Mouse (Mus musculus): ENCODE data around the gene B3gnt6.

B3gnt6 gene

GRCm38 (mm10) chr7:98199381-98199780, at the start of gene B3gnt6:
TSS of gene B3gnt6 (minus strand) at chr7:98199481.
- in situ Hi-C loops (cut with MboI; ENCODE audit: low pct_unique_long_range_greater_than_20kb in 1 of 2, low sequenced_read_pairs in 2 of 2, unreplicated experiment in 1 of 2): no loop called here

- in situ Hi-C loops (cut with MboI; ENCODE audit: low pct_unique_long_range_greater_than_20kb in 1 of 2, low sequenced_read_pairs in 2 of 2, unreplicated experiment in 1 of 2): no loop called here
Observed at GRCm38 (mm10) chr7:98236686-98237359, 37.5 kb upstream of the B3gnt6 start.

- in situ Hi-C loops (cut with MboI; ENCODE audit: low pct_unique_long_range_greater_than_20kb in 1 of 2, low sequenced_read_pairs in 2 of 2, unreplicated experiment in 1 of 2): no loop called here
Observed at GRCm38 (mm10) chr7:98223796-98224195, 24.5 kb upstream of the B3gnt6 start.

- in situ Hi-C loops (cut with MboI; ENCODE audit: low pct_unique_long_range_greater_than_20kb in 1 of 2, low sequenced_read_pairs in 2 of 2, unreplicated experiment in 1 of 2): no loop called here
Observed at GRCm38 (mm10) chr7:98216713-98217112, 17.4 kb upstream of the B3gnt6 start.

- in situ Hi-C loops (cut with MboI; ENCODE audit: low pct_unique_long_range_greater_than_20kb in 1 of 2, low sequenced_read_pairs in 2 of 2, unreplicated experiment in 1 of 2): no loop called here
Observed at GRCm38 (mm10) chr7:98202946-98203345, 3.7 kb upstream of the B3gnt6 start.

GRCm38 (mm10) chr7:98201493-98202028, 2.3 kb upstream of the B3gnt6 start:
- in situ Hi-C loops (cut with MboI; ENCODE audit: low pct_unique_long_range_greater_than_20kb in 1 of 2, low sequenced_read_pairs in 2 of 2, unreplicated experiment in 1 of 2): no loop called here

- in situ Hi-C loops (cut with MboI; ENCODE audit: low pct_unique_long_range_greater_than_20kb in 1 of 2, low sequenced_read_pairs in 2 of 2, unreplicated experiment in 1 of 2): no loop called here
Observed at GRCm38 (mm10) chr7:98200396-98200795, 1.1 kb upstream of the B3gnt6 start.

GRCm38 (mm10) chr7:98195151-98195801, 4.0 kb downstream of the B3gnt6 start:
- in situ Hi-C loops (cut with MboI; ENCODE audit: low pct_unique_long_range_greater_than_20kb in 1 of 2, low sequenced_read_pairs in 2 of 2, unreplicated experiment in 1 of 2): no loop called here

GRCm38 (mm10) chr7:98194026-98194792, 5.1 kb downstream of the B3gnt6 start:
- in situ Hi-C loops (cut with MboI; ENCODE audit: low pct_unique_long_range_greater_than_20kb in 1 of 2, low sequenced_read_pairs in 2 of 2, unreplicated experiment in 1 of 2): no loop called here

- in situ Hi-C loops (cut with MboI; ENCODE audit: low pct_unique_long_range_greater_than_20kb in 1 of 2, low sequenced_read_pairs in 2 of 2, unreplicated experiment in 1 of 2): no loop called here
Observed at GRCm38 (mm10) chr7:98193515-98194025, 5.7 kb downstream of the B3gnt6 start.

- in situ Hi-C loops (cut with MboI; ENCODE audit: low pct_unique_long_range_greater_than_20kb in 1 of 2, low sequenced_read_pairs in 2 of 2, unreplicated experiment in 1 of 2): no loop called here
Observed at GRCm38 (mm10) chr7:98191571-98192250, 7.6 kb downstream of the B3gnt6 start.

GRCm38 (mm10) chr7:98190578-98190977, 8.7 kb downstream of the B3gnt6 start:
- in situ Hi-C loops (cut with MboI; ENCODE audit: low pct_unique_long_range_greater_than_20kb in 1 of 2, low sequenced_read_pairs in 2 of 2, unreplicated experiment in 1 of 2): no loop called here

- in situ Hi-C loops (cut with MboI; ENCODE audit: low pct_unique_long_range_greater_than_20kb in 1 of 2, low sequenced_read_pairs in 2 of 2, unreplicated experiment in 1 of 2): loop anchor here in 1 of 2 experiments (5.0 kb wide), 1 partner anchor 37 kb away; no protein-coding TSS in a partner anchor
Observed at GRCm38 (mm10) chr7:98189745-98190144, 9.5 kb downstream of the B3gnt6 start.

GRCm38 (mm10) chr7:98188680-98189079, 10.6 kb downstream of the B3gnt6 start:
- in situ Hi-C loops (cut with MboI; ENCODE audit: low pct_unique_long_range_greater_than_20kb in 1 of 2, low sequenced_read_pairs in 2 of 2, unreplicated experiment in 1 of 2): loop anchor here in 1 of 2 experiments (5.0 kb wide), 1 partner anchor 36 kb away; no protein-coding TSS in a partner anchor

GRCm38 (mm10) chr7:98188238-98188637, 11.0 kb downstream of the B3gnt6 start:
- in situ Hi-C loops (cut with MboI; ENCODE audit: low pct_unique_long_range_greater_than_20kb in 1 of 2, low sequenced_read_pairs in 2 of 2, unreplicated experiment in 1 of 2): loop anchor here in 1 of 2 experiments (5.0 kb wide), 1 partner anchor 36 kb away; no protein-coding TSS in a partner anchor

GRCm38 (mm10) chr7:98187332-98187731, 11.9 kb downstream of the B3gnt6 start:
- in situ Hi-C loops (cut with MboI; ENCODE audit: low pct_unique_long_range_greater_than_20kb in 1 of 2, low sequenced_read_pairs in 2 of 2, unreplicated experiment in 1 of 2): loop anchor here in 1 of 2 experiments (5.0 kb wide), 1 partner anchor 35 kb away; no protein-coding TSS in a partner anchor

GRCm38 (mm10) chr7:98186637-98187036, 12.6 kb downstream of the B3gnt6 start:
- in situ Hi-C loops (cut with MboI; ENCODE audit: low pct_unique_long_range_greater_than_20kb in 1 of 2, low sequenced_read_pairs in 2 of 2, unreplicated experiment in 1 of 2): loop anchor here in 1 of 2 experiments (5.0 kb wide), 1 partner anchor 34 kb away; no protein-coding TSS in a partner anchor

- in situ Hi-C loops (cut with MboI; ENCODE audit: low pct_unique_long_range_greater_than_20kb in 1 of 2, low sequenced_read_pairs in 2 of 2, unreplicated experiment in 1 of 2): loop anchor here in 1 of 2 experiments (5.0 kb wide), 1 partner anchor 33 kb away; no protein-coding TSS in a partner anchor
Observed at GRCm38 (mm10) chr7:98185326-98185725, 14.0 kb downstream of the B3gnt6 start.
